Mouse (Mus musculus): ENCODE measurements around the gene Utrn.

The Utrn gene

GRCm38 (mm10) chr10:12869029-12869671 is at the start of gene Utrn:
TSS of gene Utrn (minus strand) at chr10:12869365.
- peak; percentile 55 for DNase-seq (ENCODE audit: low read depth, low spot score)

DNA sequence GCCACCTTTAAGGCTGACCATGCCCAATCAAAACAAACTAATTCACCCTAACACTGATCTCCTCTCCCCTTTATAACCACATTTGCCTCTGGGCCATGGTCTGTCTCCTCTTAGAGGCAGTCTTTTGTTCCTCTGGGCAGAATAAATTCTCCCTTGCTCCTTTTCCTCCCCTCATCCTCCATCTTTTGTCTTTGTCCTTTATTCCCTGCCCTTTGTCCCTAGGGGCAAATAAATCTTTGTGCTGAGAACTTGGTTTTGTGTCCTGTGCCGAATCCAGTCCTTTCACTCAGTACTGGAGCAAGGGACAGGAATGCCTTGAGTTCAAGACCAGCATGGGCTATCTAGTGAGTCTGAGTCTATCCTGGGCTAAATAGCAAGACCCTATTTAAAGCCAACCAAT is 48.5 kb upstream of the Utrn start:
- DNase-seq (ENCODE audit: low read depth, low spot score) = no peak

DNA sequence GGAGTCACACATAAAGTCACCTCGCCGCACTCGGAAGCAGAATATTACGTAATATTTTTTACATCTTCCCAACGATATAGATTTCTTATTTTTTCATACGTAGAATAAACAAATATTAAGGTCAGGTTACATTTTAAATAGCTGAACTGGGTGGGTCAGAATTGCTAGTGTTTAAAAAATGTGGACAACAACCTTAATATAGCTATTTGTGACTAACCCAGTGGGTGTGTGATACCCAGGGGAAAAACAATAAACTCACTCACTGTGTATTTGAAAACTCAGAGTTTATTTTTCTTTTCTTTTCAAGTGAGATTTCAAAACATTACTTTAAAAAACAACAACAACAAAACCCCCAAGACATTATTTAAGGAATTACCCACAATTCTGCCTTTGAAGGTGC is 47.2 kb upstream of the Utrn start:
- DNase-seq (ENCODE audit: low read depth, low spot score) = no peak

GRCm38 (mm10) chr10:12915826-12916225 is 46.7 kb upstream of the Utrn start:
- no peak for DNase-seq (ENCODE audit: low read depth, low spot score)

DNA sequence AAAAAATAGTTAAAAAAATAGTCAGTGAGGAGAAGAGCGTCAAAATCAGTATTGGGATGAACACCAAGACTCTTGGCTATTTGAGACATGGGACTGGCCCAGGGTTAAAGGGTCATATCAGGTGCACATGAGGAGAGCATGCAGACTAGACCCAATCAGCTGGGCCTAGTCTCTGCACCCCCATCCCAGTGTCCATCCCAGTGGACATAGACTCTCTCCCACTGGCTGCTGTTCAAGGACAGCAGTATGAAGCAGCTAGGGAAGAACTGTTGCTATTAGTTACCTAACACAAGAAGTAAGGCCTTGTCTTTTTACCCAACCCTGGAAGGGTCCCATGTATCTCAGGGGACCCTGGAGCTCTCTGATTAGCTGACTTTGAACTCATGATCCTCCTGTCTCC is 45.0 kb upstream of the Utrn start:
- DNase-seq (ENCODE audit: low read depth, low spot score) = no peak

DNA sequence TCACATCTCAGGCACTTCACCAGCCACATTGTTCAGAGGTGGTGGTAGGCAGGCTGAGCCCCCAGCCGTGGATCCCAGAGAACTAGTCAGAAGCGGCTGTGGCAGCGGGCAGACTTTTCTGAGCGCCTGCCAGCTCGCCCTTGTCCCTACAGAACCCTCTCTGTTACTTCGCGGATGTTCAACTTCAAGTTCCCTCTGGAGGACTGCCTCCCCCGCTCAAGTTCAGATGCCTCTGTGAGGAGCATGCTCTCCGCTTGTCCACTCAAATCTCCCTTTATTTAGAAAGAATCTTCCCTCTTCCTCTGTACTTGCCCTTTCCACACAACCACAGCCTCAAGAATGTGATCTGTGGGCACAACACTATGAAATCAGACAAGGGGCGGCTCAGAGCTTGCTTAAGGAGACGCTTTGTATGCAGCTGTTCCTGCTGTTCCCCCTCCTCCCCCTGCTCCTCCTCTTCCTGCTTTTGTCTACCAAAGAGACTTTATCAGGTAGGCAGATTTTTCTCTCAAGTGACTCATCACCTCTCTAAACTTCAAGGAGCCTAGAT is 42.9 kb upstream of the Utrn start:
- no peak for DNase-seq (ENCODE audit: low read depth, low spot score)

DNA sequence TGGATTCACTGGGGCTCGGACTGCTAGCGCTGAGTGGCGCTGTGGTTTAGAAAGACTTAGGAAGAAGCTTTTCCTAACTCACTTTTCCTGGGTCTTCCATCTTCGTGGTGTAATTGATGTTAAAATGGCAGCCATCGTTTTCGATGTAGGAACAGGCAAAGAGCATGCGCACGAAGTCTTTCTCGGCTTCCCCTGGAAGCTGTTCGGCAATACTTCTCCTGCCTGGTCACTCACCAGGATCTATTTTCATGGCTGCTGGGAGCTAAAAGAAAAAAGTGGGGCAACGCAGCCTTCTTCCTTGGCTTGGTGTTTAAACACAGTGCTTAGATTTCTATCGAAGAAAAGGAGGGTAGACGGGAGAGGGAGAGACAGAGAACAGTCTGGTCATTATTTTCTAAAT is 42.3 kb upstream of the Utrn start:
- no peak for DNase-seq (ENCODE audit: low read depth, low spot score)

DNA sequence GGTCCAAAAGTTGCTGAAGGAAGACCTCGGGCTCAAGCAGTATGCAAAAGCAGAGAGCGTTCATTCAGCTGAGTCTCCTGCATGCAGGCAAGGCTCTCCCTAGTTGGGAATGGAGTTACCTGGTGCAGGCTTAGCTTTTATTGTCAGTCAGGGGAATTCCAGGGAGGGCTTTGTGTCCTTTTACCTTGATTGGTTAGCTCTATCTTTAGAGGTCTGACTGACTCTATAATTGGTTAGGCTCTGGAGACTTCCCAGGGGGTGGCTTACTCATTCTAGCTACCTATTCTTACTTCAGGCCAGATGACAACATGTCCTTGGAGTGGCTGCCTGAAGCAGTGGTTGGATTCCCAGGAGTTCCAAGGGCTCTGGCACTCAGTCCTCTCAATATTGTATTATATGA is 40.7 kb upstream of the Utrn start:
- DNase-seq (ENCODE audit: low read depth, low spot score) = no peak

GRCm38 (mm10) chr10:12909179-12909578 is 40.0 kb upstream of the Utrn start:
- DNase-seq (ENCODE audit: low read depth, low spot score) = no peak

DNA sequence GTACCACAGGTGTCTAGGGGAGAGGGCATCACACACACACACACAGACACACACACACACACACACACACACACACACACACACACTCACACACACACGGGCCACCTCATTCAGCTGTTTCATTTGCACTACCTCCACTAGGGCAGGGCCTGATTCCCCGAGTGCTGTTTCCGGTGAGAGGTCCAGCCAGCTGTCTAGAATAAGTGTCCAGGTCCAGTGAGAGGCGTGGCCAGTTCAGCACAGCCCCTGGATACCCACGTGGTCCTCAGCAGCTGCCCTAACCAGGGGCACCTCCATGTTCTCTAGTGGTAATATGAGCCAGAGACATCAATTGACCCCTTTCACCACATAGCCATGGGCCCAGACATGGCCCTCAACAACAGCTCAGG is 35.0 kb upstream of the Utrn start:
- no peak for DNase-seq (ENCODE audit: low read depth, low spot score)

GRCm38 (mm10) chr10:12903440-12904139 is 34.4 kb upstream of the Utrn start:
- no peak for DNase-seq (ENCODE audit: low read depth, low spot score)

DNA sequence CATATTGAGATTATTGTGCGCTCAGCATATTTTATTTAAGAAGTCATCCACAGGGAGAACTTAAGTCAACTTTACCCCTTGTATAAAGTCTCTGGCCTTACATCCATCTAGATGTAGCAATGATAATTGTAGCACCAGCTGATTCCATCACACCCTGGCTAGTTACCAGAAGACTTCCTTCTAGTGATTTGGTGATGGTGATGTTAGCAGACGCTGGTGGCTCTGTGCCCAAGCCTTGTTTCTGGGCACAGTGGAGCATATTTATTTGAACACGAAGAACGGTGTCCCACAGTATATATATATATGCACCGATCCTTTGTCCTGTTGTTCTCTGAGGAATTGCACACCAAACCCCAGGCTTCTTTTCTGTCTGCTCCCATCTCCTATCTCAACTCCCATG is 30.7 kb upstream of the Utrn start:
- no peak for DNase-seq (ENCODE audit: low read depth, low spot score)

DNA sequence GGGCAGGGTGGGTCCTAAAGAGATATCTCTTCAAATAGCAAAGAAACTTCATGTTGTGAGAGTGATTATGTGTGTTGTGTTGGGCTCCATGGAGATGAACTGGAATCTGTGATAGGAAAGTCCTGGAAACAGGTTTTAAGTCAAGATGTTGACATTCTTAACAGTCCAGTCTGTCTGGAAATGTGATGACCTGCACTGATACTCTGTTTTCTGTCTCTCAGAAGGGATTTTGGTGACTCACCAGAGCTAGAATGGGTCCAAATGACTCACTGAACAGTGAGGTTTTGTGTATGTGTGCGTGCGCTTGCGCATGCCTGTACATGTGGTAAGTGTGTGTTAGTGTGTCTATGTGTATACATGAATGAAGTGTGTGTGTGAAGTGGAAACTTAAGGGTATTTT is 24.2 kb upstream of the Utrn start:
- DNase-seq (ENCODE audit: low read depth, low spot score) = no peak

DNA sequence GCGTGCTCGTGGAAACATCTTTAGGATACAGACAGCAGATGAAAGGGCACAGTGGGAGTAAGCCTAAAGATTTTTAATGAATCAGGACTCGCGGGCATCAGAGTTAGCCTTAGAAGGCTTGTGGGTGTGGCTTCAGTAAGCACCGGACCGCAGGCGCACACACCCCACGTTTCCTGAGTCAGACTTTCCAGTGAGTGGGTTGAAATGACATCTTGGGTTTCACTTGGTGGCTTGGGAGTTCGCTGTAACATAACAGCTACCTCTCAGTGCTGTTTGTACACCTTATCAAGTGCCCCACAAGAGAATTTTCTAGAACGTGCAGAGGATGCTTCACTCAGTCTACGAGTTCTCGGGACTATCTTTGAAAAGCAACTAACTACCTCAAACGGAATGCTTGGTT is 19.2 kb upstream of the Utrn start:
- DNase-seq (ENCODE audit: low read depth, low spot score) = no peak

GRCm38 (mm10) chr10:12887792-12888191 is 18.6 kb upstream of the Utrn start:
- DNase-seq (ENCODE audit: low read depth, low spot score) = no peak

DNA sequence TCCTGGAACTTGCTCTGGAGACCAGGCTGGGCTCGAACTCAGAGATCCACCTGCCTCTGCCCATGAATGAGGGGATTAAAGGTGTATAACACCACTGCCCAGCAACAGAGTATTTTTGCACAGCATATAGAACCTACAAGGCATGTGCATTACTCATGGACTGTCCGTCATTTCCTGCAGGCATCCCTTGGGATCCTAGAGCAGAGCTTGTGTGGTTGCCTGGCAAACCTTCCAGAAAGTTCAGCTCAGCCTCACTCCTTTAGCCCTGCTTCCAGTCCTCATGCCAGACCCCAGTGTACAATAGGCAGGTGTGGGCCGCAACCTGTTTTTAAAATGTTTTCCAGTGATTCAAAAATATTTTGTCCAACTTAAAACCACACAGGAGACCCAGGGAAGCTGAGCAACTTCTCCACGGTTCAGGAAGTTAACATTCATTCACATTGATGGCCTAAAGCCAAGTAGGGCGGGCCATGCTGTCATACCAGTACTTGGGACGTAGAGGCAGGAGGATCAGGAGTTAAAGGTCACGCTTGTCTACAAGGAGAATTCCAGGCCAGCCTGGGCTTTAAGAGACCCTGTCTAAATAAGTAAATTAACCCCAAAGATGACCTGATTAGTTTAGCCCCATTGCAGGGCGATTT is 15.3 kb upstream of the Utrn start:
- no peak for DNase-seq (ENCODE audit: low read depth, low spot score)

GRCm38 (mm10) chr10:12881911-12882310 is 12.7 kb upstream of the Utrn start:
- DNase-seq (ENCODE audit: low read depth, low spot score) = no peak

GRCm38 (mm10) chr10:12879313-12879695 is 10.1 kb upstream of the Utrn start:
- DNase-seq (ENCODE audit: low read depth, low spot score) = no peak

GRCm38 (mm10) chr10:12878661-12879312 is 9.6 kb upstream of the Utrn start:
- DNase-seq (ENCODE audit: low read depth, low spot score) = peak; percentile 48

- no peak for DNase-seq (ENCODE audit: low read depth, low spot score)
Measured at GRCm38 (mm10) chr10:12876426-12876825, 7.3 kb upstream of the Utrn start.

DNA sequence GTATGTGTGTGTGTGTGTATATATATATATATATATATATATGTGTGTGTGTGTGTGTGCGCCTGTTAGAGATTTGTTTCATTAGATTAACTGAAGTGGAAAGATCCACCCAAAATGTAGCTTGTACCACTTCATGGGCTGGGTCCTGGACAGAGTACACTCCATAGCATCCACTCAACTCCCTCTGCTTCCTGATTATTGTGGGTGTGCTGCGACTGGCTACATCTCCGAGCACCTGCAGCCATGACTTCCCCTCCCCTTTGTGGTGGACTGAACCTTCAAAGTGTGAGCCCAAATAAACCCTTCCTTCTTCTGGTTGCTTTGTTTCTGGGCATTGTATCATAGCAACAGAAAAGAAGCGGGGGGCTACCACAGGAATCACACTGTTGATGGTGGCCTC is 6.2 kb upstream of the Utrn start:
- DNase-seq (ENCODE audit: low read depth, low spot score) = no peak

DNA sequence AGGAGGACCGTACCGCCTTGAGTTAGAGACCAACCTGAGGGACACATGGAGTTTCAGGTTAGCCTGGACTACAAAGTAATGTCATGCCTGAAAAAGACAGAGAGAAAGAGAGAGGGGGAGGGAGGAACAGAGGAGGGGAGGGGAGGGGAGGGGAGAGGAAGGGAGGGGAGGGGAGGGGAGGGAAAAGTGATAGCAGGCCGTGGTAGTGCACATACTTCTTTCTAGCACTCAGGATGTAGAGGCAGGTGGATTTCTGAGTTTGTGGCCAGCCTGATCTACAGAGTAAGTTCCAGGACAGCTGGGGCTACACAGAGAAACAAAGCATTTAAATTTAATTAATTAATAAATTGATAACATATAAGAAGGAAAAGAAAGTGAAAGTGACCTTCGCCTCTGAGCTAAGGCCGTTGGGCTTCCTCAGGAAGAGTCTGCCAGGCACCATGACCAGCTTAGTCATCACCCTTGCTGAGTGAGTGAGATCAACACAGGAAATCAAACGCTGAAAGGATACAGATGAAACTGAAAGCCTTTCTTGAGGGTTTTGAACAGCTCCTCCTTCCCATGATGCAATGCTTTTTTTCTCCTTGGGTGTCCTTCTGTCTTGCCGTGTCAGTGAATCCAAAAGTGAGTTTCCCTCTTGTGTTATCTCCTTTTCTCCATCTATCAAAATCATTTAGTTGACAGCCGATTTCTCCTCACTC is 5.6 kb upstream of the Utrn start:
- DNase-seq (ENCODE audit: low read depth, low spot score) = no peak
